Mouse (Mus musculus): Measurements from ENCODE around the gene Uimc1.

Gene Uimc1

GRCm38 (mm10) chr13:55058042-55058441 is 42.1 kb downstream of the Uimc1 start:
- intact Hi-C loops (cut with DNase I): no loop called here

GRCm38 (mm10) chr13:55047706-55048105 is 52.4 kb downstream of the Uimc1 start:
- intact Hi-C loops (cut with DNase I): no loop called here

DNA sequence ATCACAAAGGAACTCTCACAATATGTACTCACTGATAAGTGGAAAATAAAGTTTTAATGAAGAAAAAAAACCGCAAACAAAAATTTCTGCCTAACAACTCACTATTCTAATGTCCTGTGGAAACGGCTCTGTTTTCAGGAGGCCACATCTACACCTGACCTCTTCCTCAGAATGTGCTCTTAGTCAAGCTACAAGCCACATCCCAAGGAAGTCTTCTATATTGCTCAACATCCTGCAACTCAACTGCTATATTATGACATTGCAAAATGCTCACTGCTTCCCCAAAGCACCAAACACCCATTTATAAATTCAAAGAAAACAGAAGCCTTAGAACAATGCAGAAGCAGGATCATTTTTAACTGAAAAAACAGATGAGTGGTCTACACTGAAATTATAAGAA is 60.1 kb downstream of the Uimc1 start:
- intact Hi-C loops (cut with DNase I): no loop called here

GRCm38 (mm10) chr13:55024215-55024614 is 75.9 kb downstream of the Uimc1 start:
- intact Hi-C loops (cut with DNase I): no loop called here

DNA sequence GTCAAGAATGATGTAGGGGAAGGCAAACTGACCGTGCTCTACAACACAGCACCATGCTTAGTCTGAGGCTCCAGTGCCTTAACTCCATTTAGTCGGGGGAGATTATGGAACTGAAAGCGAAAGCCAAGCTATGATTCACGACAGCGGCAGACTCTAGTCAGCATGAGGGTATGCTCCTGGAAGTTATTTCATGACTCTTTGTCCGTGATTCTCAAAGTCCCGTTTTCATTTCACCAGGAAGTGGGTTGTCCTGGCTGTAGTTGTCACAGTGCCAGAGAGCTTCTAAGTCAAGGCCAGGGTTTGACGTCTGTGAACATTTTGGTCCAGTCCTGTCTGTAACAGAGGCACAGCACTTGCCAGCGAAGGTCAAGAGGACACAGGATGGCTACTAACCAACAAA is 77.4 kb downstream of the Uimc1 start:
- intact Hi-C loops (cut with DNase I): no loop called here

DNA sequence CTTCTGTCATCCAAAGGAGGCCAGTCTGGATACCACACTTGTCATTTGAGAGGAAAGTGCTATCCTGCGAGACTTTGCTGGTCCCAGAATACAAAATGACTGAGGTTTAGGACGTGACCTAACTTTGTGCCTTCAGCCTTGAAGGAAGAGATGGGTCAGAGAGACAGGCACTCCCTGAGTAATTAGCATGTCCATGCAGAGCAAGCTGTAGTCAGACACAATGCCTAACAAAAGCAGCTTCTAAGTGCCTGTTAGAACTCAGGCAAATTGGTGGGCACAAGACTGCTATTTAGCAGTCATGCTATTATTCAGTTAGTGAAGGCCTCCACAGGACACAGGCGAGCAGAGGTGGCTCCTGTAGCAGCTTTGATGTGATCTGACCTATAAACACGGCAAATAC is 77.8 kb downstream of the Uimc1 start:
- intact Hi-C loops (cut with DNase I): no loop called here

DNA sequence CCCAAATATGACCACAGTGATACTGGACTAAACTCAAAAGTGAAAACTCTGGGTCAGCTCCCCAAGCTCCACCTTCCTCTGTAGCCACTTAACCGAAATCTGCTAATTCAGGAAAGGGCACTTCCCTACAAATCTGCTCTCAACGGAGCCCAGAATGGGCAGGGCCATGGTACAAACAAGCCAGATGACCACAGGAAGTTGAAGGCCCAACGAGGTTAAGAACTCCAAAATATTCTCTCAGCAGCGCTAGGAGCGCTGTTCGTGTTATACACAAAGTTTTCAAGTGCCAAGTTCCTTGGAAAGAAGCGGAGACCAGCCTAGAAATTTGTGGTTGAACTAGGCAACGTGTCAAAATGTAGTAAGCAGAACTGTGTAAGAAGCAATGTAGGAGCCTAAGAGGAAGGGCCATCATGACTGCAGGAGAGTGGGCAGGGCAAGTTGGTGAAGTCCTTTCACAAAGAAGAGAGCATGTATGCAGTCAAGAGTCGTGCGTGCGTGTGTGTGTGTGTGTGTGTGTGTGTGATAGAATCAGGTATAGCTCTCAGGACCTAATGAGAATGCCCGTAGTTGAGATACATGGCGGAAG is 78.8 kb downstream of the Uimc1 start, which contains the start of gene Hk3:
Gene Hk3, minus strand, starts transcription at position 192 of the 586 bp plus-strand sequence.
- intact Hi-C loops (cut with DNase I): no loop called here

DNA sequence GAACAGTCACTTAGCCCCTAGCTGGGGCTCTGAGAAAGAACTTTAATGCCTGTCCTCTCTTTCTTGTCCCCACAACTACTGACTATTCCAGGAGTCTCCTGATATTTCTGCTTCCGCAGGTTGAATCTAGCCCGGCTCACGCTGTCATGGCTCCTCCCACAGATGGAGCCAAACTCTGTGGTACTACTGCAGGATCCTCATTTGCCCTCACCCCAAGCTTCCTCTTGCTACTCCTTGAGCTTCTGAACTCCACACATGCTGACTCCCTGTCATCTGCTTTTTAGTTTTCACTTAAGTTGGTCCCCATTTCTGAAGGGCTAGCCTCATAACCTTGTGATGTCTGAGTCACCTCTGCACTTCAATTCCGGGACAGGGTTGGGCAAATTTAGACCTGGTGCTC is 80.0 kb downstream of the Uimc1 start:
- intact Hi-C loops (cut with DNase I): no loop called here

GRCm38 (mm10) chr13:55019181-55019580 is 80.9 kb downstream of the Uimc1 start:
- intact Hi-C loops (cut with DNase I): no loop called here

DNA sequence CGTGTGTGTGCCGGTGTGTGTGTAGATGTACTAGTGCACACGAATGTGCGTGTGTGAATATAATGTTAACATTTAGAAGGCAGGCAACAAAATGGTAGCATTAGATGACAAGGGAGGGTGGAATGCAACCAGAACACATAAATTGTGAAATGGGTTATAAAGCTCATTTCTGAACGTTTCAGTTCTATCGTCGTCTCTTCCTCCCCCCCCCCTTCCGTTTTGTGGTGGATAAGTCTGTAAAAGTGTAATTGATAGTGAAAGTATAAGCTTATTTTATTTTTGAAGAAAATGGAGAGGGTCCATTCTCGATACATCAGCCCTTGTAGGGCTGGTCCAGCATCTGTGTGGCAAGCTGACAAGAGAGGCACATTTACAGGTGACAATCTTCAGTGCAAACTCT is 81.4 kb downstream of the Uimc1 start:
- intact Hi-C loops (cut with DNase I): no loop called here

DNA sequence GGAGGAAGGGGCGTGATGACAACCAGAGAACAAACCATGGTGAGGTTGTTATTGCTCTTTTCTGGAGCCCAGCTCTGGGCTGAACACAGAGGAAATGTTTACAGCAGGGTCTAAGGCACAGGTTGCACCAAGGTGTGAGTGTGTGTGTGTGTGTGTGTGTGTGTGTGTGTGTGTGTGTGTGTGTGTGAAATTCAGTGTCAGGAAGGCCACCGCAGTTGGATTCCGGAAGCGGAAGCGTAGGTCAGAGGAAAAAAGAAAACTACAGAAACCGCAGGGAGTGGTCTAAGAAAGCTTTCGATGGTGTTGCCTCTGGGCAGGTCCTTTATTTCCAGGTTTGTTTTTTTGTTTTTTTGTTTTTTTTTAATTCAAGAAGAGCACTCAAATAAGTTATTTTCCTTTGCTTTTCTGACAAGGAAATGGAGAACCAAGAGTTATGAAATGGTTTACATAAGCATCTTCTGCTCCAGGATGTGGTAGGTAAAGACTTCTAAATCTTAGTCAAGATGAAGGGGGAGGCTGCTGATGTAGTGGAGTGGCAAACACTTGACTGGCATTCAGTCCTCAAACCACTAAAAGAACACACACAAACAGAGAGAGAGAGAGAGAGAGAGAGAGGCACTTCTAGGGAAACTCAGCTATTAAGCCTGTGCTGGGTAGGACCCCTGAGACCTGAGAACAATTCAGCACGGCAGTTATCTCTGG is 82.1 kb downstream of the Uimc1 start:
- intact Hi-C loops (cut with DNase I): no loop called here

DNA sequence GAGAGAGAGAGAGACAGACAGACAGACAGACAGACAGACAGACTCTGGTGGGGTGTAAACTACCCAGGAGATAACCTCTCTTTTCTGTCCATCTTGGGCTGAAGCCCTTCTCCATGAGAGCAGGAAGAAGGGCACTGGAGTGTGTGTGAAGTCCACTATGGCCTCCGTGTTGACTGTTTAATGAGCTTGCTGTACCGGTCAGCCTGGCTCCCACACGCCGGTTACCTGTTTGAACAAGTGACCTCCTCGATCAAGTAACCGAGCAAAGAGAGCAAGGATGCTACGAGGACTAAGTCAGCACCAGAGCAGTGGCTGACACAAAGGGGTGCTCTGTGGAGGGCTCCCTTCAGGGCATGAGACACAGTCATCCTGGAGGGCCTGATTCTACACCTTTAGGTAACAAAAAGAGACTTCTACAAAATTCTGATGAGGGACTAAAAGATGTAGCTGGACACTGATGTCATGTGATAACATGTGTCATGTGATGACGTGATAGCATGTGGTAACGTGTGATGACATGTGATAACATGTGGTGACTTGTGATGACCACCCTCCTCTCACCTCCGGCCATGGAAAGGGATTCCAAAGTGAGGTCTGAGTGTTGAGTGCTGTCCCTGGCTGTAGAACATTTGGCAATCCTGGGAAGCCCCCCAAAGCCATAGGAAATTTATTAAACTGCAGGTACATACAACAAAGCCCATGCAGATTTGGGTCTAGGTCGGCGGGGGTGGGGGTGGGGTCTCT is 82.8 kb downstream of the Uimc1 start:
- intact Hi-C loops (cut with DNase I): no loop called here

- intact Hi-C loops (cut with DNase I): no loop called here
Observed at GRCm38 (mm10) chr13:55014451-55014850, 85.6 kb downstream of the Uimc1 start.

DNA sequence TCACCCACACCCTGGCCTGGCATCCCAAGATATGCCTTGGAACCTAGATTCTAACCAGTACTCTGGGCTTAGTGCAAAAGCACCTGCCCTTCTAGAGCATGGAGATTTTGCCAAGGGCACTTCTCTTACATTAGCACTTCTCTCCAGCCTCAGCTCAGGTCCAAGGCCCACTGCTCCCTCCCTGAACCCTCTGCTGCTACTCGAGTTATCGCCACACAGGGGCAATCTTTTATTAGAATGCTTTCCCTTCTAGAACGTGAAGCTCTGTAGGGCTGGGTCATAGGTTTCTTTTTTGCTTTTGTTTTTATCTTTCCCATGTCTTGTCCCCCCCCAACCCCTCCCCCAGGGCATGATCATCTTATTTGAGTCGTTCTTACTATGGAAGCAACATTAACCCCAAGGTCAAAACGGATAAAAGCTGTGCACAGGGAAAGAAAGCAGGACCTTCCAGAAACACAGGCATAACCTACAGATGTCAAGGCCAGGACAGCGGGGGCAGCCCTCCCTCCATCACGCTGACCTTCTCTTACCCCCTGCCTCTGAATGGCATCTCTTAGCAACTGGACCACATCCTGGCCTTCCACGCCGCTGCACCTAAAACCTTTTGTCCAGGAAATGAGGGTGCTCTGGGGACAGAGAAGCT is 86.3 kb downstream of the Uimc1 start:
- intact Hi-C loops (cut with DNase I): no loop called here

- intact Hi-C loops (cut with DNase I): no loop called here
Observed at GRCm38 (mm10) chr13:55011981-55012478, 88.1 kb downstream of the Uimc1 start.

GRCm38 (mm10) chr13:55011103-55011502 is 89.0 kb downstream of the Uimc1 start:
- intact Hi-C loops (cut with DNase I): no loop called here

GRCm38 (mm10) chr13:55008589-55008988 is 91.5 kb downstream of the Uimc1 start:
- intact Hi-C loops (cut with DNase I): no loop called here

DNA sequence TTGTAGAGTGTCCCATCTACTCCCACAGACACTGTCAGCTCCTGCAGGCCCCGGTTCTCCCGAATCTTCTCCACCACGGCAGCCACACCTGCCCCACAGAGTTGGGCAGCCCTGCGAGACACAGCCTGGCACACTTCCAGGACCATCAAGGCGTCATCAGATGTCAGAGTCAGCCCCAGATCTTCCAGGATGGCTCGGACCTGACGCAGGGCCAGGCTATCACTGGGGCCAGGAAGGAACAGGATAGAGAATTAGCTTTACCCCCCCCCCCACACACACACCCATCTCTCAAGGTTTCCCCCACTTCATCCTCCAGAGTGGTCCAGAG is 93.7 kb downstream of the Uimc1 start:
- intact Hi-C loops (cut with DNase I): no loop called here

DNA sequence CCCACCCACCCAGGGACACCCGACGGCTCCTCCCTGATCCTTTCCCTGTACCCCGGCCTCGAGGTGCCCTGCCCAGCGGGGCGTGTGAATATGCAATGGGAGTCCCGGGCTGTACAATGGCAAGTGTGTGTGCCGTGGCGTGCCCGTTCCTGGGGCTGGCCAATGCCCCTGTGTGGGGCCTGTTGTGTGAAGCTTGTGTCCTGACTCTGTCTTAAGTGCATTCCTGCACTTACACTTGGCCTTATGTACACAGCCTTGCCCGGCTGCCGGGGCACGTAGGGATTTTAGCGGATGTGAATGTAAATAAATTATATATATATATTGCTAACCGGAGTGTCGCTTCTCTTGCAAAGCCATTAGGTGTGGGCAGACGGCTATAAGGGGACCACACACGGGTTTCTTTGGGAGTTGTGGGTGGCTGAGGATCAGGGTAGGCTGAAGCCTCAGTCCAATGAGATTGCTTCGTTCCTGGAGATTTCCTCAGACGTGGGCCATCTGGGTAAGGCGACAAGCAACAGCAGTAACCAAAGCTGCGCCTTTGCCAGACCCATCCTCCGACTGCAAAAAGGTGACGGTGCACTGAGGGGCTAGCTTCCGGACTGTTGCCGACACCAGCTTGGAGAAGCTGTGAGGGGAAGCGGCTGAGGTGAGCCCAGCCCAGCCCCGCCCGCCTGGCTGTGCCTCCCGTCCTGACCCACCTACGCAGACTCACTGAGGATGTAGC is 94.2 kb downstream of the Uimc1 start:
- intact Hi-C loops (cut with DNase I): no loop called here

- intact Hi-C loops (cut with DNase I): no loop called here
Observed at GRCm38 (mm10) chr13:55004646-55005045, 95.5 kb downstream of the Uimc1 start.

GRCm38 (mm10) chr13:55002090-55002489 is 98.0 kb downstream of the Uimc1 start:
- intact Hi-C loops (cut with DNase I): no loop called here

Data from adrenal gland (tissue).